Mouse (Mus musculus): ENCODE measurements at regions not wholly inside any gene's neighbourhood (a gene's known extent, or its start where the extent isn't known, plus 50 kb on each side); places are given as distances from the start of the nearest gene placed in this dataset.

- peak; percentile 63 for DNase-seq (ENCODE audit: low read depth, low spot score)
- Histone ChIP-seq H3K4me3 (ENCODE audit: insufficient read depth in 1 of 2, low read depth in 1 of 2, low read length in 2 of 2, poor library complexity in 1 of 2, severe bottlenecking in 1 of 2) (no peak overlapping the region), H3K9me3 (ENCODE audit: control insufficient read depth, insufficient read depth, low read depth, low read length) (no peaks in the 10 kb centered on the region), H3K4me1 (ENCODE audit: control insufficient read depth in 2 of 2, insufficient read depth in 2 of 2, low read length in 2 of 2, poor library complexity in 1 of 2) (peaks cover 0 to 11% of the 10 kb centered on the region in 2 experiments; a peak in 2 of 4 replicates), H3K36me3 (ENCODE audit: control insufficient read depth, insufficient read depth, low read length, poor library complexity, severe bottlenecking) (no peaks in the 10 kb centered on the region), H3K27ac (ENCODE audit: insufficient read depth, low read depth, low read length, poor library complexity, severe bottlenecking) (no peak overlapping the region), H3K9ac (ENCODE audit: insufficient read depth, low read depth, low read length, poor library complexity, severe bottlenecking) (no peak overlapping the region)
- TF ChIP-seq MAFK (IDR thresholded peaks at IDR 0.05; ENCODE audit: insufficient read depth, low read depth, low read length) (no peak), ZNF384 (IDR thresholded peaks at IDR 0.05; ENCODE audit: low read depth, low read length) (no peak), HCFC1 (IDR thresholded peaks at IDR 0.05; ENCODE audit: borderline replicate concordance, insufficient read depth, low read length) (no peak), ZC3H11A (IDR thresholded peaks at IDR 0.05; ENCODE audit: borderline replicate concordance, low read depth, low read length) (no peak), CHD2 (IDR thresholded peaks at IDR 0.05; ENCODE audit: low read depth, low read length) (no peak)
- in situ Hi-C loops (cut with MboI; ENCODE audit: low sequenced_read_pairs in 2 of 2, unreplicated experiment in 2 of 2) = no loop called here
Measured at GRCm38 (mm10) chr5:149815879-149816278, 137.8 kb downstream of the B3glct start.

GRCm38 (mm10) chr5:149818812-149819211 is 140.8 kb downstream of the B3glct start:
- Histone ChIP-seq H3K27ac (ENCODE audit: insufficient read depth, low read depth, low read length, poor library complexity, severe bottlenecking) (no peak overlapping the region), H3K9me3 (ENCODE audit: control insufficient read depth, insufficient read depth, low read depth, low read length) (no peaks in the 10 kb centered on the region), H3K9ac (ENCODE audit: insufficient read depth, low read depth, low read length, poor library complexity, severe bottlenecking) (no peak overlapping the region), H3K4me1 (ENCODE audit: control insufficient read depth in 2 of 2, insufficient read depth in 2 of 2, low read length in 2 of 2, poor library complexity in 1 of 2) (peaks cover 0 to 11% of the 10 kb centered on the region in 2 experiments; a peak in 2 of 4 replicates), H3K4me3 (ENCODE audit: insufficient read depth in 1 of 2, low read depth in 1 of 2, low read length in 2 of 2, poor library complexity in 1 of 2, severe bottlenecking in 1 of 2) (no peak overlapping the region), H3K36me3 (ENCODE audit: control insufficient read depth, insufficient read depth, low read length, poor library complexity, severe bottlenecking) (no peaks in the 10 kb centered on the region)
- in situ Hi-C loops (cut with MboI; ENCODE audit: low sequenced_read_pairs in 2 of 2, unreplicated experiment in 2 of 2) = no loop called here
- no peak for TF ChIP-seq CHD2 (IDR thresholded peaks at IDR 0.05; ENCODE audit: low read depth, low read length)
- TF ChIP-seq ZC3H11A (IDR thresholded peaks at IDR 0.05; ENCODE audit: borderline replicate concordance, low read depth, low read length) = no peak
- TF ChIP-seq HCFC1 (IDR thresholded peaks at IDR 0.05; ENCODE audit: borderline replicate concordance, insufficient read depth, low read length) = no peak
- no peak for TF ChIP-seq ZNF384 (IDR thresholded peaks at IDR 0.05; ENCODE audit: low read depth, low read length)
- TF ChIP-seq MAFK (IDR thresholded peaks at IDR 0.05; ENCODE audit: insufficient read depth, low read depth, low read length) = no peak
- no peak for DNase-seq (ENCODE audit: low read depth, low spot score)

- DNase-seq (ENCODE audit: low read depth, low spot score) = no peak
- in situ Hi-C loops (cut with MboI; ENCODE audit: low sequenced_read_pairs in 2 of 2, unreplicated experiment in 2 of 2) = no loop called here
- no peak for TF ChIP-seq CHD2 (IDR thresholded peaks at IDR 0.05; ENCODE audit: low read depth, low read length)
- no peak for TF ChIP-seq ZC3H11A (IDR thresholded peaks at IDR 0.05; ENCODE audit: borderline replicate concordance, low read depth, low read length)
- TF ChIP-seq MAFK (IDR thresholded peaks at IDR 0.05; ENCODE audit: insufficient read depth, low read depth, low read length) = no peak
- TF ChIP-seq HCFC1 (IDR thresholded peaks at IDR 0.05; ENCODE audit: borderline replicate concordance, insufficient read depth, low read length) = no peak
- TF ChIP-seq ZNF384 (IDR thresholded peaks at IDR 0.05; ENCODE audit: low read depth, low read length) = no peak
- peaks cover 0 to 10% of the 10 kb centered on the region in 2 experiments; a peak in 2 of 4 replicates for H3K4me1 ChIP-seq (ENCODE audit: control insufficient read depth in 2 of 2, insufficient read depth in 2 of 2, low read length in 2 of 2, poor library complexity in 1 of 2)
- no peaks in the 10 kb centered on the region for H3K9me3 ChIP-seq (ENCODE audit: control insufficient read depth, insufficient read depth, low read depth, low read length)
- no peak overlapping the region for H3K9ac ChIP-seq (ENCODE audit: insufficient read depth, low read depth, low read length, poor library complexity, severe bottlenecking)
- no peaks in the 10 kb centered on the region for H3K36me3 ChIP-seq (ENCODE audit: control insufficient read depth, insufficient read depth, low read length, poor library complexity, severe bottlenecking)
- no peak overlapping the region for H3K27ac ChIP-seq (ENCODE audit: insufficient read depth, low read depth, low read length, poor library complexity, severe bottlenecking)
- no peak overlapping the region for H3K4me3 ChIP-seq (ENCODE audit: insufficient read depth in 1 of 2, low read depth in 1 of 2, low read length in 2 of 2, poor library complexity in 1 of 2, severe bottlenecking in 1 of 2)
Measured at GRCm38 (mm10) chr5:149823821-149824220, 145.8 kb downstream of the B3glct start.

GRCm38 (mm10) chr5:149827599-149827998 is 149.6 kb downstream of the B3glct start:
- in situ Hi-C loops (cut with MboI; ENCODE audit: low sequenced_read_pairs in 2 of 2, unreplicated experiment in 2 of 2) = no loop called here
- no peak for TF ChIP-seq MAFK (IDR thresholded peaks at IDR 0.05; ENCODE audit: insufficient read depth, low read depth, low read length)
- TF ChIP-seq ZC3H11A (IDR thresholded peaks at IDR 0.05; ENCODE audit: borderline replicate concordance, low read depth, low read length) = no peak
- no peak for TF ChIP-seq CHD2 (IDR thresholded peaks at IDR 0.05; ENCODE audit: low read depth, low read length)
- peak; percentile 90 for TF ChIP-seq ZNF384 (IDR thresholded peaks at IDR 0.05; ENCODE audit: low read depth, low read length)
- TF ChIP-seq HCFC1 (IDR thresholded peaks at IDR 0.05; ENCODE audit: borderline replicate concordance, insufficient read depth, low read length) = no peak
- Histone ChIP-seq H3K27ac (ENCODE audit: insufficient read depth, low read depth, low read length, poor library complexity, severe bottlenecking) (no peak overlapping the region), H3K9me3 (ENCODE audit: control insufficient read depth, insufficient read depth, low read depth, low read length) (no peaks in the 10 kb centered on the region), H3K36me3 (ENCODE audit: control insufficient read depth, insufficient read depth, low read length, poor library complexity, severe bottlenecking) (no peaks in the 10 kb centered on the region), H3K4me1 (ENCODE audit: control insufficient read depth in 2 of 2, insufficient read depth in 2 of 2, low read length in 2 of 2, poor library complexity in 1 of 2) (peaks cover 5 to 12% of the 10 kb centered on the region in 2 experiments; a peak in 3 of 4 replicates), H3K9ac (ENCODE audit: insufficient read depth, low read depth, low read length, poor library complexity, severe bottlenecking) (no peak overlapping the region), H3K4me3 (ENCODE audit: insufficient read depth in 1 of 2, low read depth in 1 of 2, low read length in 2 of 2, poor library complexity in 1 of 2, severe bottlenecking in 1 of 2) (no peak overlapping the region)
- DNase-seq (ENCODE audit: low read depth, low spot score) = no peak

Data from ES-E14 (cell line).